Mouse (Mus musculus): ENCODE data around the gene Spink4.

DNA sequence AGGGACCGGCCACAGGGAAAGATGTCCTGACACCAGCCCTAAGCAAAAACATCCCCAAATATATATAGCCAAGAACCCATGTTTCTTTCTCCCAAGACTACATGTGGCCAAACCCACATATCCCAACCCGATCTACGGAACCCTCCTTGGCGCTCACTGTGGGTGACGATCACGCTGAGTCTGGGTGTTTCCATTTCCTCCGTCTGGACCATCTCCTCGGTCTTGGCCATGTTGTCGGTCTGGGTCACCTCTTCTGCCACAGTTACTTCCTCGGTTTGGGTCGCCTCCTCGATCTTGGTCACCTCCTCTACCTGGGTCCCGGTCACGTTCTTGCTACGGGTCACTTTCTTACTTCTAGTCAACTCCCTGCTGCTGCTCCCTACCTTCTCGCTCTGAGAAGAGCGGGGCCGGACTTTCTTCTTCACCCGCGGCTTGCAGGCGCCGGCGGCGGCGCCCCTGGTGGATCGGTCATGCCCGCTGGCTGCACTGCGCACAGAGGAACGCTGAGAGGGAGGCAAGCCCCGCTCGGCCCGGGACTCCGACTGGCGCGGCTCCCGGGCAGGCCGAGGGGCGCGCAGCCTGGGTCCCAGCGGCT, 27.8 kb downstream of the Spink4 start:
- TF ChIP-seq POLR2A (IDR thresholded peaks at IDR 0.05; ENCODE audit: borderline replicate concordance, extremely low read depth, low read depth, low read length) = no peak
- no peak for TF ChIP-seq CTCF (IDR thresholded peaks at IDR 0.05; ENCODE audit: insufficient read depth, low read length)

Data from lung, adult 2 months (tissue).